Mouse (Mus musculus) spleen, embryonic (tissue): Measurements from ENCODE around the gene Get4.

Experiments
- CTCF ChIA-PET: fragments of 350-600 bp; sonication (Branson Sonifier 250); formaldehyde crosslinking; loops from one replicate; lab custom pipeline; 2022; lab: Charles Lee

Gene Get4

DNA sequence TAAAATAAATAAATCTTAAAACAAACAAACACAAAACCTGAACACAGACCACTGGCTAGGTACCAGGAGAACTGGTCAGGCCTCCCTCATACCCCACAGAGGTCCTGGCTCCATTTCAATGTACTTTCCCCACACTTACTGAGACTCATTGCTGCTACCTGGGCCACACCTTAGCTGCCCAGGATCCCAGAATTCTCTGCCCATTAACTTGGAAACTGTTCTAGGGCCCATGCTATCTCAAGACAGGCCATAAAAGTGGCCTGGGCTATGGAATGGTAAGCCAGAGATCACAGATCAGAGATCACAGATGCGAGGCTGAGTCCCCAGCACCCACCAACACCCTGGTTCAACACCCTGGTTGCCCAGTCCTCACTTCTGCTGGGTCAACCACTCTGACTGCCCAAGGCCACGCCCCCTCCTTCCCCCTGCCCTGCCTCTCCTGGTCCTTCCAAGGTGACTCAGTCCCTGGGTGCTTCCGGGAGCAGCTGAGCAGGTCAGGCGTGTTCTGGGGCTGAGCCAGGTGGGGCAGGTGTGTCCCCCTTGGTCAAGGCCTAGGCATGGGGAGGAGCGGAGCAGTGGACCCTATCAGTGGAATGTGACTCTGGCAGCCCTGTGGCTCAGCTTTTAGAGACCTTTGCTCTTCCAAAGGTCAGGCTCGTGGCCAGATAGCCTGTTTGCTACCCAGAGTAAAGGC, 65.0 kb downstream of the Get4 start:
- CTCF ChIA-PET: no interaction called here

DNA sequence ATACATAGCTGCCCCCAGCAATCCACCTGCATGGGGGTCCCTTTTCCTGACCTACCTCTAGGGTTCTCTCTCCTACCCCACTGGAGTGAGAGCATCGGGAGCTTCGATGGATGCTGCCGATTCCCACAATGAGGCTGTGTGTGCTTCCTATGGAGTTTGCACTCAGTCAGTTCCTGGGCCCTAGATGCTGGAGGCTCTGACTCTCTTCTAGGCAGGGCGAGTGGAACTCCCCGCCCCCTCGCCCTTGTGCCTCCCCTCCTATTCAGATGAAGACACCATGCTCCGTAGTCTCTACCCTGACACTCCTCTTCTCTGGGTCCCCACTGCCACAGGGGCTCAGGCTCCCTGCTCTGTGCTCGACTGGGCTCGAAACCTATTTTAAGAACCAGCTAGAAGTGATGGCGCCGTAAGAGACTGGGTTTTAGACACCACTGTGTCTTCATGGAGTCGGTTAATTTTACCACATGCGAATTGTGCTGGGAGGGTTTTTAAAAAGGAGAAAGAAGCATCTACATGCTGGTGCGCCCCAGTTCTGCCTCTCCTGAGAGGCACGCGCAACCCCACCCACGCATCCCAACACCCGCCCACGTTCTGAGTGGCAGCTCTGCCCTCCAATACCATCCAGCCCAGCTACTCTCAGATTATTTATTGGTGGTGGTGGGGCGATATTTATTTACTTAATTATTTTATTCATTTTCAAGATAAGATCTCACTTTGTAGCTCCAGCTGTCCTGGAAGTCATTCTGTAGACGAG, 65.8 kb downstream of the Get4 start:
- CTCF ChIA-PET: no interaction called here
